Mouse (Mus musculus) frontal cortex, postnatal 10 days (tissue): ENCODE data around the gene Ssbp3.
A peak's percentile ranks its signal among the peaks of the same experiment; 100 is the strongest.

Source experiments
- DNase-seq, 2 experiments: peaks; one replicate each; pipeline ENCODE4 v3.0.0; 2022; ENCODE audit warnings: low spot score in 2 of 2, mixed read lengths in 1 of 2

Ssbp3 gene

DNA sequence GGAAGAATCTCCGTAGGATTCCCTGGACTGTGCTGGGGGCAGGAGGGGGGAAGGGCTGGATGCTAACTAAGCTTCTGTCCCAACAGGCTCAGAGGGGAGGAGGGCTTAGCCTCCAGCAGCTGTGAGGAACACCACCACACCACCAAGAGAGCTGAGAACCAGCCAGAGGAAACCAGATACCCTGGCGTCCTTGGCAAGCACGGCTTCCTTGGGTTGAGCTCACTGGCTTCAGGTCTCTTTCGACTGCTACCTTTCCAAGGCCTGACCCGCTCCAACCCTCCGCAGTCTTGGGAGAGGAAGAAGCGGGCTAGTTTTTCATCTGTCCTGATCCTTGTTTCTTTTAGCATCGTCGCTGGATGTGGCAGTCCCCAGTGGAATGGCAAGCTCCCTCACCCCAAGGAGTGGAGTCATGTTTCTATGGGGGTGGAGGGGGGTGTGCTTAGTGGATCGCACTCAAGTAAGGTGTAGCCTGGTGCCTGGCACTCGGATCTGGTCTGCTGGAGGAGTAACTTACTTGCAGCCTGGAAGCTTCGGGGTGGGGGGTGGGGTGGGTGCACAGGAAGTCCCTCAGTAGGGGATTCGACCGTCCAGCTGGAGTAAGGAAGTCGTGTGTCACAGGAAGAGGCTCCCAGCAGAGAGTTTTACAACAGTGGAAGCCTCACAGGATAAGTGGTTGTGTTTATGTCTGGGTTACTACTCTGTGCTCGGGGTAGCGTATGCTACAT, 2.6 kb upstream of the Ssbp3 start:
- no peak for DNase-seq

DNA sequence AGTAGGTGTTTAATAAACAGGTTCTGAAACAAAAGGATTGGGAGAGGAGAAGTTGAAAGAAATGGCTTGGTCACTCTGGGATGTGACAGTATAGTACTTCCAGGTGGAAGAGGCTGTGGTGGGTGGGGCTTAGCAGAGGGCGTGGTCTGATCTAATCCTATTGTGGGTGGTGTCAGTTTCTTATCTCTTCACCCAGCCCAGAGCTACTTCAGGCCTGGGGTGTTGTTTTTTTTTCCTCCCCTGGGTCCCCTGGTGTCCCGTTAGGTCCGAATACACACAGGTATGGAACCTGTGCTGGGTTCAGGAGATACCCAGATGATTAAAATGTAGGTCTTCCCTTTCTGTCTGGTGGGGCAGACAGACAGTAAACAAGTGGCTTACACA, 2.1 kb upstream of the Ssbp3 start:
- DNase-seq = no peak

DNA sequence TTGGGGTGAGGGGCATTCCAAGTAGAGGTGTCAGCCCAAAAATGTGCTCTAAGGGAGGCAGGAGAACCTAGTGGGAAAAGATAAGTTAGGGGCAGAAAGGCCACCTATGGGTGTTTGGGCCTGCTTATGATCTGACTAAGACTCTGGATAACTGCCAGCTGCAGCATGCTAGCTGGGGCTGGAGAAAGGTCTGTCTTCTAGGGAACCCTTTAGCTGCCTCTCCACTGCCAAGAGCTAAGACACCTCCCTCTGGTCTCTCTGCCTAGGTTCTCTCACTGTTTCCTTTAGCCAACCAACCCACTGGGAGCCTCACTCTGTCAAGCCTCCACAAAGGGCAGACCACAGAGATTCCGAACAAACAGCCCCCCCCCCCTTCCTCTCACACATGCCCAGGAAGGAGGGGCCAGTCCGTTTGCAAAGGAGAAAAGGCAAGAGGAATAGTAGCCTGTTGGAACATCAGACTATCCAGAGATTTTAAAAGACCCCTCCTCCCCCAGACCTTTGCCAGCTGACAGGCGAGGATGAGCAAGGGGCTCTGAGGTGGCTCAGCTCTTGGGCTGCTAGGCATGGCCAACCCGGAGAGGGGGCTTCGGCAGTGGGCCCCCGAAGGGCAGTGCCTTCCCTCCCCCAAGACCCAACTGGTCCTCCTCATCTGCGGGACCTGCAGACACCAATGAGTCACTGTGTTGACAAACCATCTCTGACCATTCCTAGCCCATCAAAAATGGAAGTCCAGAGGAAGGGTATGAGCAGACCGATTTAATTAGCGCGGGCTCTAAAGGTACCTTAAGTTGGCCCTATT, 1.4 kb upstream of the Ssbp3 start:
- no peak for DNase-seq

DNA sequence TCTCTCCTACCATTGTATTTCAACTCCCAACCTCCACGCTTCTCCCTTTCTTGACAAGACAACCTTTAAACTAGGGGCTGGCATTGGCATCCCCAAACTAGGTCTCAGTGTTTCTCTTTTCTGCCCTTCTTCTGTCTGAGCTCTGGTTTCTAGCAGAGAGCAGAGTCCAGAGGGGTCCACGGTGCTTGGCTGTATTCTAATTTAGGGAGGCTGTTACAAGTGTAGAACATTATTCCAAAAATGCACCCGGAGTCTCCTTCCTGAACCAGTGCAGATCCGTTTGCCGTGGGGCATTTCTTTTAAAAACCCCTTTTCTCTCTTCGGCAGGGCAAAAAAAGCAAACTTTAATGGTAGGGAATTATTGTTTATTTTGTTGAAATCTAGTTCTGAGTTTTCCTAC, 704 bp upstream of the Ssbp3 start:
- no peak for DNase-seq

DNA sequence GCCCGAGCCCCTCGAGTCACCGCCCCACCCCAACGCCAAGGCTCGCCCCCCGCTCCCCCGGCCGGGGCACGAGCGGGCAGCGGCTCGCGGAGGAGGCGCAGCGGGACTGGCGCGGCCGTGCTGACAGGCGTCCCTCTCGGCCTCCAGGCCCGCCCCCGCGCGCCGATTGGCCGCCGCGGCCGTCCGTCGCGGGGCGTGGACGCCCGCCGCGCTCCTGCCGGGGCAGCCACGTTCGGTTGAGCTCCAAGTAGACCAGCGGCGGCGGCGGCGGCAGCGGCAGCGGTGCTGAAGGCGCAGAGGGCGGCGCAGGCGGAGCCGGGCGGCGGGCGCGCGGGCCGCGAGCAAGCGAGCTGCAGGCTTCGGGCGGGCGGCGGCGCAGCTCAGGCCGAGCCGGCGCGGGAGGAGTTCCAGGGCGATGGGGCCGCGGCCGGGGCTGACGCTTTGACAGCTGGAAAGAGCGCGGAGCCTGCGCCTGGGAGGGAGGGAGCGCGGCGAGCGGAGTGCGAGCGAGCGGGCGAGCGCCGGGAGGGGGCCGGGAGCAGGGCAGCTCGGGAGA, 823 bp downstream of the Ssbp3 start:
- peak; percentile 88 to 93 for DNase-seq

DNA sequence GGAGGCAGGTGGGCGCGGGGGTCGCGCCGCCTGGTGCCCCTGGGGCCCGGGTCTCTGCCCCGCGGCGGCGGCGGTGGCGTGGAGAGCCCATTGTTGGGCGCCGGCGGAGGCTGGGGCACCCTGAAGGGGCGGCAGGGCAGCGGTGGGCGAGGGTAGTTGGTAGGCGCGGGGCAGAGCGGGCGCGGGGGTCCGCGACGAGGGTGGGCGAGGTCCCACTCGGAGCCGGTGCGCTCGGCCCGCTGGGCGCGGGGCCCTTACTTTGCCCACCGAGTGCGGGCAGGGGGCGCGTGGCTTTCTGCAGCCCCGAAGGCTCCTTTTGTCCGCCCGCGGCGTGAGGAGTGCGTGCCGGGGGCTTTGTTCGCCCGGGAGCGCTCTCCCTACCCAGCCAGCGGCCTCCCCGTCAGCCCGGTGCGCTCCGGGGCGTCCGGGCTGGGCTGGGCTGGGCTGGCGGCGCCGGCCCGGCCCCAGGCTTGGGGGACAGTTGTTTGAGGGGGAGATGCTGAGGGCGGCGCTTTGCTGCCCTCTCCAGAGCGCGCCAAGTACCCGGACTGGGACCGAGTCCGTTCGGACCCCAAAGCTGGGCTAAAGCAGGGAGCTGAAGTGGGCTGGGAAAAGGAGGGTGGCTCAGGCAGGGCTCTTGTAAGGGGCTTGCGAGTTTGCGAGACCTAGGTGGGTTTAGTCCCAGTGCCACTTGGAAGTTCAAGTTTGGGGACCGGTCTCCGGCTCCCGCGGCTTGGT, 1.6 kb downstream of the Ssbp3 start:
- DNase-seq = no peak

DNA sequence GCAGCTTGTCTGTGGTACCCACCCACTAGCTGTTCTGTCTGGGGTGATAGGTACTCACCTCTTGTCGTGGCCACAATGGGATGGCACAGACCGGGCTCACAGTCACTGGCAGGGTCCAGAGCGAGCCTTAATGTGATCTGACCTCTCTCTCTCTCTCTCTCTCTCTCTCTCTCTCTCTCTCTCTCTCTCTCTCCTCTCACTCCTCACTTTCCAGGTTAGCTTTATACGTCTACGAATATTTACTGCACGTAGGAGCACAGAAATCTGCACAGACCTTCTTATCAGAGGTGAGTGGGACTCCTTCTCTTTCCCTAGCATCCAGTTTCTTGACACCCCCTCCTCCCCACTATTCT, 2.2 kb downstream of the Ssbp3 start:
- no peak for DNase-seq

DNA sequence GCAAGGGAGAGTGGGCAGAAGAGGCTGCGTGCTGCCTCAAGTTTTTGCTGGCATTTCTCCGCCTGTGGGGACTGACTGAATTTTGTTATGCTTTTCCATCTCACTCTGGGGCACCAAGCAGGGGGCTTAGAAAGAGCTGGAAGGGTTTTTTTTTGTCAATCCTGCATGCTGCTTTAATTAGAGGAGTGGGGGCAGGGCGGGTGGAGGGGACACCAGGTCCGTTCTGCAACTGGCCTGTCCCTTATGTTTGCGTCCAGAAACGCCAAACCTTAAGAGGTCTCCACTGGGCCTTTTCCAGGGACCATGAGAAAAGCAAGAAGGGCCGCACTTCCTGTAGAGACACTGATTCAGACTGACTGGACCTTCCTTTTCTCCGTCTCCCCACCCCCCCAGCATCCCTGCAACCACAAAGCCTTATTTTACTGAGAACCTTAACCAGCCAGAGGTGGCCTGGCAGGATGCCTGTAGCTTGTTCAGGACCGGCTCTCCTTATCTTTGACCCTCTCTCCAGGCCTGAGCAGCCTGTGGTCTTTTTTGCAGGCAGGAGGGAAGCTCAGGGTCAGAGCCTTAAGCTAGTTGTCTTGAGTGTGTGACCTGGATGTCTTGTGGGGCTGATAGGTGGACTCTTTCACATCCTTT, 3.0 kb downstream of the Ssbp3 start:
- no peak for DNase-seq

DNA sequence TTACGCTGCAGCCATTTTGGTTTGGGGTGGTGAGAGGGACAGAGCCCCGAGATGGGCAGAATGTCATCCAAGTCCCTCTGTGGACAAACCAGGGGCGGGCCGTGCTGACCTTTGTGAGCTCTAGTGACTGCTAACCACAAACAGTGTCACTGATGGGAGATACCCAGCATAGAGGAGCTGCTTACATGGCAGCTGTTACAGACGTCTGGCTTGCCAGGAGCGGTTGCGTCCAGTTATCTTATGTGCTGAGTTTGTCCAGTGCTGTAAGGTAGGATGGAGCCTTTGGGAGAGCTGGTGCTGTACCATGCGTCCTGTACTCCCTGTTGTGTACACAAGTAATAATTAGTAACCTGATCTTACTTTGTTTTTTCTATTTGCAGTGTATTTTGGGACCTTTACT, 4.8 kb downstream of the Ssbp3 start:
- no peak for DNase-seq

DNA sequence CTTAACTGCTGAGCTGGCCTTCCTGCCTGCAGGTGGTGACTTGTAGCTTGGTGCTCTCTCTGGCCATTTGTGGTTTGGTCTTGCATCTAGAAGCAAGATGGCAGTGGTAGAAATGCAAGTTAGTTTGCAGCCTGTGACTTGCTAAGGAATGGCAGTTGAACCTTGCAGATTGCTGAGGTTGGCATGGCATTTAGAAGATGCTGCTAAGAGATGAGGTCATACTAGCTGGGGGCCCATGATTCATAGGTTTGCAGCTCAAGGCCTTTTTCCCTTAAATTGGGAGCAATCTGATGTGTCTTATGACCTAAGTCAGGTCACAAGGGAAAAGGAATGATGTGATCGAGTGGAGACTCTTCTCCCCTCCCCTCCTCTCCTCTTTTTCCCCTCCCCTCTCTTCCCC, 7.8 kb downstream of the Ssbp3 start:
- no peak for DNase-seq

DNA sequence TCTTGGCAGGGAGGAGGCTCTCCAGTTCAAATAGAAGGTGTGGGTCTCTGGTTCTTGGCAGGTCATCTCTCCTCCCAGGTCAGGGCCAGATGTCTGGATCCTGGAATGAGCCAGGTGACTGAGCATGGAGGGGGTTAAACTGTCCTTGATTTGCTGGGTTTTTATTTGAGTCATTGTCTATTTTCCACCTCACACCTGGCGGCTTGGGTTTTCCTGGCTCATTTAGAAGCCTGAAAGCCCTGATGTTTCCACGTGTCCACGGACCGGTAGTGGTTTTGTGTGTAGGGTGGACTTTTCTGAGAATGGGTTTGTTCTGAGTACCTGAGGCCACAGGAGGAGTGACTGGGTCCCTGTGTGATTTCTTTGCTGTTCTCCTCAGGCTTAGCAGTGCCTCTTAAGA, 9.6 kb downstream of the Ssbp3 start:
- DNase-seq = no peak

DNA sequence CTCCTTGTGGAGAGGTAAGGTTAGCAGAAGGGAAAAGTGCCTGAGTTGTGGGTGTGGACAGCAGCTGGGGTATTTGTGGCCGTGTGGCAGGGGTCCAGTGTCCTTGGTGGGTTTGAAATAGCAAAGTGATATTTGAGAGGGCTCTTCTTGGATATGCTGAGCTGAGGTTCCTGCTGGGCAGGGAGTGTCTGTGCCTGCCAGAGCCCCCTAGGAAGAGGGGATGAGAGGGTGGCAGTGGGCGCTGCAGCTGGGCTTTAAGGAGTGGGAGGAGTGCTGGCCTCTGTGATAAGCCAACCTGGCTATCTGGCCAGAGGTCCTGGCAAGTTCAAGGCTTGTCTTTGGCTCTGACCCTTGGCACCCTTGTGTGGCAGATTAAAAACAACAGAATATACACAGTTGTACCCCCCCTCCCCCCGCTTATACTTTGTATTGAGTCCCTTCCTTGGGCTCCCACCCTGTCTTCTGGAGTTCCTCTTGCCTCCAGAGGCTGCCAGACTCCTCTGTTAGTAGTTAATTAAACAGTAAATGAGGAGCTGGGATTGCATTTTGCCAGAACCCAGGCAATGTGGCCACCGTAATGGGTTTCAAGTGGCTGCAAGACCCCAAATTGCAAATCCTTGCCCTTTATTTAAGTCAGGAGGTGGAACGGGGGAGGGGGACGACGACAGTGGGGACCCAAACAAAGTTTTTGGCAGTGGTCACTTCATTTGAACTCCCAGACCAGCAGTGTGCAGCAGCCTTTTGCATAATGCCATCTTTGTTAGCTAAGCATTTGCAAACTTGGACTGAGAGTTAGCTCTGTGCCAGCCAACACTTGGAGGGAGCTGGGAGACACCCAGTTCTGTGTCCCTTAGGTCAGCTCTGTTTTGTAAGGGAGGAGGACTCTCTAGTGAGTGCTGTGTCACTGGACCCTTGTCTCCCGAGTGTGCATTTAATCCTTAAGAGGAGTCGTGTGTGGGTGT, 11.2 kb downstream of the Ssbp3 start:
- DNase-seq = peak in 1 of 2 experiments; percentile 41

DNA sequence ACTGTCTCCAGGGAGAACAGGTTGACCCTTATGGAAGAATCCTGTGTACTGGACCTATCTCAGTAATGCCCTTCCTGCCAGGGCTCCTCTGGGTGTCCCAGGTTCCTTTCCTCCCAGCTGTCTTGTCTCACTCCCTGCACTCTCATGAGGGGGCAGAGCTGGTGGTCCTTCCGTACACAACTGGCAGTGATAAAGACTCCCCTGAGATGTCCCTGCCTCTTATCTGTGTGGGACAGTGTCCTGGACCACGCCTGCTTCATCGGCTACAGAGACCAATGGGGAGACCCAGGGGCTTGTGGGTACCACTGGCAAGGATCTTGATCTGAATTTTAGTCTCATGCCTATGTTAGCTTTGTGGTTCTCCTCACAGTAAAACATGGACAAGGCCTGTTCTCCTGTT, 12.4 kb downstream of the Ssbp3 start:
- no peak for DNase-seq

DNA sequence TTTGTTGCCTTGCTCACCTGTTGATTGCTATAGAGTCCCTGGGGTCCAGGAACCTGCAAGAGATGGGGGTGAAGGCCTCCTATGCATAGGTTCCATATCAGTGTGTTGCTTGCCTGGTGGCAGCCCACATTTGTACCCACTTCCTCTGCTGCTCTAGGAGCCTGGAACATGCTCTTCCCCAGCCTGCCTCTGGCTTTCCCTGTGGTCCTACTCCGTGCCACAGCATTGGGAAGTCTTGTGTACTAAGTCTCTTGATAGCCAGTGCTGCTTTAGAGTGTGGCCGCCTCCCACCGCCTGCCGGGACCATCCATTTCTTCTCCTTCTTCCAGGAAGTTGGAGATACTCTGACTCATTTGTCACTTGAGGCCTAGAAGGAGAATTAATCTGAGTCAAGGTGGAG, 13.7 kb downstream of the Ssbp3 start:
- DNase-seq = no peak

DNA sequence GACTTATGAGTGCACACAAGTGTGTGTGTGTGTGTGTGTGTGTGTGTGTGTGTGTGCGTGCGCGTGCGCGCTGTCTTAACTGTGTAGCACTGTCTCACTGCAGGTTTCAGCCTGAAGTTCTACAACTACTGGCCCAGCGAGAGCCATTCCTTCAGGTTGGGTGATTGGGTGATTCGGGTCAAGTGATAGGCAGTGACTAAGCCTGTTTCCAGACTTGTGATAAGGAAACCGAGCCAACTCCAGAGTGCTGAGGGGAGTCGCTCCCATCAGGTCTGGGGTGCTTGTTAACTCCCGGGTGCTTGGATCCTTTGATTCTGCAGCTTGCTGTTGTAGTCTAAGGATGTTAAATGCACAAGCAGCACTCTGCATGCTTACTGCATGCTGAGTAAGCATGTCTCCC, 14.4 kb downstream of the Ssbp3 start:
- DNase-seq = no peak

DNA sequence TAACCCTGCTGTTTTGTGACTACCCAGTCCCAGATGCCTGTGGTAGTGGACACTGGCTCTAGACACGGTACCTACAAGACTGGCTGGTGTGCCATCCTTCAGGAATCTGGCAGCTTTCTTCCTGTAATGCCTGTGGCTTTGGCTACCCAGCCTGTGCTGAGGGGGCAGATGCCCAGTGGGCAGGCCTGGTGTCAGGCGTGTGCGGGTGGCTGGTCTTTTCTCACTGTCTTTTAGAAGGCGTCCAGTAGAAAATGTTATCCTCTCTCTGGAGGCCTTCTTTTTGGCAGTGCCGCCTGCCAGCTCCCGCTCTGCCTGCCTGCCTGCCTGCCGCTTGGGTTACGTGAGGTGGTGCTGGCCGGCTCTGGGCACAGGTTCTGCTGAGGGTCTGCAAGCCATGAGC, 15.9 kb downstream of the Ssbp3 start:
- no peak for DNase-seq

DNA sequence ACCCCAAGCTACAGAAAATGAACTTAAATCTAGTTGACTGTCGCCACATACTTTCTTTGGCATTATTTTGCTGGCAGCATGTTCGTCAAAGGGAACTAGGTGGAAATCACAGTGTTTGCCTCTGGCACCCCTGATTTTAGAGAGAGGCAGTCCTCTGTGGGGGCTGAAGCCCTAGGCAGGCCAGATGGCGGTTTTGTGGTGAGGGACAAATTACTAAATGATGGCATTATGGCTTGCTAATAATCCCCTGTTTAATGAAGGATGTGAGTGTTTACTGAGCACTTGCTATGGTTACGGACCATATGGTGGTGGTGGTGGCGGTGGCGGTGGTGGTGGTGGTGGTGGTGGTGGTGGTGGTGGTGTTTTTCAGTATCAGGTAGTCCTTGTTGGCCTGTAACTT, 16.5 kb downstream of the Ssbp3 start:
- no peak for DNase-seq

DNA sequence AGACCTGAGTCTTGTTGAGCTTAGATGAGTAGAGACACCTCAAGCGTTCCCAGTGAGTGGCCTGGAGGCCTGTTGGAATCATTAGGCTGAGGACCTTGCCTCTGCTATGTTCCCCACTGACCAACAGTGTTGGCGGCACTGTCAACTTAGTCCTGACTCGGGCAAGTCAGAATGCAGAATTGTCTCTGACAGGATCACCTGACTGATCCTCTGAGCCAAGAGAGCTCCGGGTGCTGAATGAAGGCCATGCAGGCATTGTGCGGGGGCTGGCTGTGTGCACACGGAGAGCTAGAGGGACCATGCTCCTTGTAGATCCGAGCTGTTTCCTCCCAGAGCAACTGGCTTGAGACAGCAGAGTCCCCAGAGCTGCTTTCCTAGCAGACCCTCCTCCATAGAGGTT, 18.5 kb downstream of the Ssbp3 start:
- no peak for DNase-seq

DNA sequence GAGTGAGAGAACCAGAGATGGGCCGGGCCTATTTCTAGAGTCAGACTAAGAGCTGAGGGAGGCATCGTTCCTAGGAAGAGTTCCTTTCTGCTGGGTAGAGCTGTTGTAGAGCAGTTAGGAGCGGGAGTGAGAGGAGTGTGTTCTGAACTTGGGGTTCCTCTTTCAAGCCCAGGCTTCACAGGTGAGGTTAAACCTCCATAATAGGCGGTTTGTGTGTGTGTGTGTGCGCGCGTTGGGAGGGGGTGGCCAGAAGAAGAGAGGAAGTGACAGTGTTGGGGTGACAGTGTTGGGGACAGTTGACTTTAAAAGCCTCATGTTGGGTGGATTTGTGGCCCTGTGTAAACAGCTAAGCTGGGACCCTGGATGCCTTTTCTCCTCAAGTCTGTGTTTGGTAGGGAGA, 22.1 kb downstream of the Ssbp3 start:
- no peak for DNase-seq

DNA sequence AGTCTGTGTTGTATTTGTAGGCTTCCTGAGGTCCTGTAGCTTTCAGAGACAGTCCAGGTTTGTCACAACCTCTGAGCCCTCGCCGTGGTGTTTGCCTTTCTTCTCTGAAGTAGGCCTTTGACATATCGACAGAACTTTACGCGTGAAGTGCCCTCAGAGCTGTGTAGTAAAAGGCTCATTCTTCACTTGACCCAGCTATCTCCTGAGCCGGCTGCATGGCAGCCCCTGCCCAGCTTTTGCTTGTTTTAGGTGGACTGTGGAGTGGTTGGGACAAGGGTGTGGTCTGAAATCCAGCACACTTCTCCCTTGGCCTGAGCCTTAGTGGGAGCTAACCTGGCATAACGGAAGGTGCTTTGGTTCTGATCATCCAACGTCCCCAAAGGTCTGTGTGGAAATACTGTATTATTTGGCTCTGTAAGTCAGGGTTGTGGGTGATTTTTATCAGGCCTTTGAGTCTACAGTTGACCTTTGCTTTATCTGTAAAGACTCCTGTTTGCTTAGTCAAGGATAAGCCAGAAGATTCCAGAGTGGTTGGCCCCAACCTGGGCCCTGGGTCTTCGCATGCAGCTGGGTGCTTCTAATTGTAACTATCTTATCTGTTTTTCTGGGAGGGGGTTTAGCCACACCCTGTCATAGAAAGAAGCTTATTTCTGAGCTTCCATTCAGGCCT, 23.4 kb downstream of the Ssbp3 start:
- no peak for DNase-seq
